Mouse (Mus musculus) hindbrain, embryonic 12.5 days (tissue): Measurements from ENCODE around the gene Taf1b. TPM values are rescaled to one million over a fixed set of nuclear protein-coding genes. Genes with fewer than 3 reads are reported as not detected.

Experiments used
- ATAC-seq: fragments of 200-750 bp; cut with Nextera tagmentation; 2 replicates; pipeline ENCODE4 v1.8.0; 2017; ENCODE audit warnings: moderate TSS enrichment; ENCODE audit not compliant: low FRiP score
- H3K27ac ChIP-seq: fragments of 300-500 bp; sonication (generic); 2 replicates; pipeline ENCODE4 v1.5.1; 2016; ENCODE audit warnings: mild to moderate bottlenecking
- H3K27me3 ChIP-seq: fragments of 300-500 bp; sonication (generic); 2 replicates; pipeline ENCODE4 v1.6.1; 2016; ENCODE audit warnings: mild to moderate bottlenecking
- H3K36me3 ChIP-seq: fragments of 300-500 bp; sonication (generic); 2 replicates; pipeline ENCODE4 v1.6.1; 2016; ENCODE audit warnings: mild to moderate bottlenecking
- H3K4me1 ChIP-seq: fragments of 300-500 bp; sonication (generic); 2 replicates; pipeline ENCODE4 v1.6.1; 2016
- H3K4me2 ChIP-seq: fragments of 300-500 bp; sonication (generic); replicated peaks from 2 replicates; pipeline ENCODE4 v1.6.1; 2016; ENCODE audit warnings: mild to moderate bottlenecking
- H3K4me3 ChIP-seq: fragments of 300-500 bp; sonication (generic); 2 replicates; pipeline ENCODE4 v1.5.1; 2016; ENCODE audit warnings: mild to moderate bottlenecking
- H3K9ac ChIP-seq: fragments of 300-500 bp; sonication (generic); 2 replicates; pipeline ENCODE4 v1.6.1; 2016; ENCODE audit warnings: mild to moderate bottlenecking, moderate library complexity
- H3K9me3 ChIP-seq: fragments of 300-500 bp; sonication (generic); replicated peaks from 2 replicates; pipeline ENCODE4 v1.6.1; 2016; ENCODE audit warnings: mild to moderate bottlenecking
- WGBS: fragments of 180-500 bp; shearing (Covaris S2); methylation state at CpG from one replicate; pipeline ENCODE4 v1.1.7; 2016; 5-methylcytosine and 5-hydroxymethylcytosine counted together
- polyA plus RNA-seq: library from polyadenylated mRNA; unstranded; fragments of >200 nt; fragmentation: Nextera tagmentation; extraction: Ambion mirVana; gene quantifications from 2 replicates; pipeline ENCODE4 v1.2.1, GENCODE M21; 2016

The Taf1b gene
- polyA plus RNA-seq, 1 experiment from 2014 or later = 30.5 TPM

GRCm38 (mm10) chr12:24563395-24563960 is 65.3 kb downstream of the Taf1b start:
- no peak for ATAC-seq

GRCm38 (mm10) chr12:24565311-24565710 is 67.2 kb downstream of the Taf1b start:
- WGBS = 80% methylated on average over 6 of the region's 6 CpGs
- no peaks in the 10 kb centered on the region for H3K36me3 ChIP-seq
- no peak overlapping the region for H3K27ac ChIP-seq
- peaks cover 2% of the 10 kb centered on the region for H3K27me3 ChIP-seq
- H3K9ac ChIP-seq = no peak overlapping the region
- no peaks in the 10 kb centered on the region for H3K4me1 ChIP-seq
- ATAC-seq = no peak
- H3K4me3 ChIP-seq = no peak overlapping the region
- no peaks in the 10 kb centered on the region for H3K9me3 ChIP-seq
- no peak overlapping the region for H3K4me2 ChIP-seq

More at GRCm38 (mm10) chr12:24563395-24563960, 65.3 kb downstream of the Taf1b start:
- Histone ChIP-seq H3K9ac (no peak overlapping the region), H3K4me1 (no peaks in the 10 kb centered on the region), H3K27me3 (no peaks in the 10 kb centered on the region), H3K4me3 (no peak overlapping the region), H3K9me3 (no peaks in the 10 kb centered on the region), H3K4me2 (no peak overlapping the region), H3K27ac (no peak overlapping the region), H3K36me3 (0 out of 2 replicates have a peak, but pooled peaks cover 6% of the 10 kb centered on the region)
- WGBS = 89% methylated on average over 7 of the region's 7 CpGs

- Histone ChIP-seq H3K4me1 (no peaks in the 10 kb centered on the region), H3K9ac (no peak overlapping the region), H3K27ac (no peak overlapping the region), H3K36me3 (no peaks in the 10 kb centered on the region), H3K27me3 (peaks cover 17% of the 10 kb centered on the region), H3K4me3 (no peak overlapping the region), H3K4me2 (no peak overlapping the region), H3K9me3 (no peaks in the 10 kb centered on the region)
- WGBS = 85% methylated on average over 3 of the region's 3 CpGs
- no peak for ATAC-seq
Observed at GRCm38 (mm10) chr12:24567606-24568005, 69.4 kb downstream of the Taf1b start.

- Histone ChIP-seq H3K4me1 (no peaks in the 10 kb centered on the region), H3K27ac (no peak within 1 kb of the TSS), H3K9ac (peak within 1 kb of the TSS; percentile 72), H3K9me3 (no peaks in the 10 kb centered on the region), H3K27me3 (peaks cover 31% of the 10 kb centered on the region), H3K4me2 (peak within 1 kb of the TSS; percentile 69), H3K36me3 (no peaks in the 10 kb centered on the region), H3K4me3 (peak within 1 kb of the TSS; percentile 67)
- peak; percentile 100 for ATAC-seq
- WGBS = 2% methylated on average over 58 of the region's 64 CpGs
Observed at GRCm38 (mm10) chr12:24571523-24572392, 73.6 kb downstream of the Taf1b start, which contains the start of gene Grhl1. Gene Grhl1, plus strand, starts transcription at chr12:24572283.

- WGBS = 7% methylated on average over 43 of the region's 48 CpGs
- Histone ChIP-seq H3K27me3 (peaks cover 31% of the 10 kb centered on the region), H3K36me3 (no peaks in the 10 kb centered on the region), H3K9me3 (no peaks in the 10 kb centered on the region), H3K4me2 (peak overlapping the region; percentile 69), H3K4me1 (no peaks in the 10 kb centered on the region), H3K4me3 (peak overlapping the region; percentile 67), H3K27ac (no peak overlapping the region), H3K9ac (peak overlapping the region; percentile 72)
- peak; percentile 46 for ATAC-seq
Observed at GRCm38 (mm10) chr12:24572421-24573274, 74.5 kb downstream of the Taf1b start.

- no peaks in the 10 kb centered on the region for H3K4me1 ChIP-seq
- no peak overlapping the region for H3K4me2 ChIP-seq
- WGBS = 48% methylated on average over 3 of the region's 3 CpGs
- H3K27ac ChIP-seq = no peak overlapping the region
- ATAC-seq = no peak
- H3K27me3 ChIP-seq = peaks cover 31% of the 10 kb centered on the region
- H3K4me3 ChIP-seq = no peak overlapping the region
- no peaks in the 10 kb centered on the region for H3K36me3 ChIP-seq
- no peaks in the 10 kb centered on the region for H3K9me3 ChIP-seq
- no peak overlapping the region for H3K9ac ChIP-seq
Observed at GRCm38 (mm10) chr12:24573275-24573580, 75.1 kb downstream of the Taf1b start.

- Histone ChIP-seq H3K9me3 (no peaks in the 10 kb centered on the region), H3K36me3 (no peaks in the 10 kb centered on the region), H3K27me3 (peaks cover 31% of the 10 kb centered on the region), H3K4me1 (no peaks in the 10 kb centered on the region), H3K4me2 (no peak overlapping the region), H3K27ac (no peak overlapping the region), H3K4me3 (no peak overlapping the region), H3K9ac (no peak overlapping the region)
- no peak for ATAC-seq
- WGBS = 61% methylated on average over 7 of the region's 7 CpGs
Observed at GRCm38 (mm10) chr12:24574870-24575269, 76.7 kb downstream of the Taf1b start.

- WGBS = 91% methylated on average over 1 of the region's 1 CpGs
- peaks cover 3% of the 10 kb centered on the region; the same call in 1 of the 2 replicates for H3K4me1 ChIP-seq
- no peaks in the 10 kb centered on the region for H3K27me3 ChIP-seq
- no peak for ATAC-seq
- H3K9me3 ChIP-seq = no peaks in the 10 kb centered on the region
- no peak overlapping the region for H3K27ac ChIP-seq
- H3K9ac ChIP-seq = no peak overlapping the region
- no peak overlapping the region for H3K4me2 ChIP-seq
- H3K4me3 ChIP-seq = no peak overlapping the region
- H3K36me3 ChIP-seq = no peaks in the 10 kb centered on the region
Observed at GRCm38 (mm10) chr12:24580452-24580851, 82.3 kb downstream of the Taf1b start.

- 0 out of 2 replicates have a peak, but pooled peaks have one; percentile 35 for ATAC-seq
- Histone ChIP-seq H3K27me3 (no peaks in the 10 kb centered on the region), H3K9me3 (no peaks in the 10 kb centered on the region), H3K27ac (no peak overlapping the region), H3K4me2 (no peak overlapping the region), H3K4me3 (no peak overlapping the region), H3K9ac (no peak overlapping the region), H3K4me1 (peaks cover 3% of the 10 kb centered on the region; the same call in 1 of the 2 replicates), H3K36me3 (no peaks in the 10 kb centered on the region)
- WGBS = 69% methylated on average over 14 of the region's 14 CpGs
Observed at GRCm38 (mm10) chr12:24580996-24581683, 83.0 kb downstream of the Taf1b start.

GRCm38 (mm10) chr12:24583653-24584052 is 85.5 kb downstream of the Taf1b start:
- no peak overlapping the region for H3K4me3 ChIP-seq
- H3K36me3 ChIP-seq = no peaks in the 10 kb centered on the region
- H3K9me3 ChIP-seq = no peaks in the 10 kb centered on the region
- H3K27ac ChIP-seq = no peak overlapping the region
- peaks cover 3% of the 10 kb centered on the region; the same call in 1 of the 2 replicates for H3K4me1 ChIP-seq
- no peak overlapping the region for H3K4me2 ChIP-seq
- H3K27me3 ChIP-seq = no peaks in the 10 kb centered on the region
- ATAC-seq = no peak
- H3K9ac ChIP-seq = no peak overlapping the region
- WGBS = 92% methylated on average over 3 of the region's 3 CpGs

- H3K4me1 ChIP-seq = peaks cover 3% of the 10 kb centered on the region; the same call in 1 of the 2 replicates
- no peak overlapping the region for H3K27ac ChIP-seq
- H3K36me3 ChIP-seq = no peaks in the 10 kb centered on the region
- no peak overlapping the region for H3K9ac ChIP-seq
- no peak overlapping the region for H3K4me2 ChIP-seq
- H3K27me3 ChIP-seq = no peaks in the 10 kb centered on the region
- no peak for ATAC-seq
- no peaks in the 10 kb centered on the region for H3K9me3 ChIP-seq
- H3K4me3 ChIP-seq = no peak overlapping the region
- 88% methylated on average over 8 of the region's 8 CpGs for WGBS
Observed at GRCm38 (mm10) chr12:24584835-24585234, 86.7 kb downstream of the Taf1b start.
